Mouse (Mus musculus) midbrain, embryonic 15.5 days (tissue): ENCODE measurements around the gene Mitd1. TPM values are rescaled to one million over a fixed set of nuclear protein-coding genes. Genes with fewer than 3 reads are reported as not detected.
A peak's percentile ranks its signal among the peaks of the same experiment; 100 is the strongest.

ENCODE experiments used
- ATAC-seq: fragments of 200-750 bp; cut with Nextera tagmentation; replicated peaks from 2 replicates; pipeline ENCODE4 v1.8.0; 2017; ENCODE audit warnings: moderate TSS enrichment
- H3K27ac ChIP-seq: fragments of 300-500 bp; sonication (generic); 2 replicates; pipeline ENCODE4 v1.5.1; 2015; ENCODE audit warnings: mild to moderate bottlenecking, inconsistent platforms
- H3K27me3 ChIP-seq: fragments of 300-500 bp; sonication (generic); replicated peaks from 2 replicates; pipeline ENCODE4 v1.6.1; 2015; ENCODE audit warnings: inconsistent platforms
- H3K36me3 ChIP-seq: fragments of 300-500 bp; sonication (generic); replicated peaks from 2 replicates; pipeline ENCODE4 v1.6.1; 2015; ENCODE audit warnings: inconsistent platforms
- H3K4me1 ChIP-seq: fragments of 300-500 bp; sonication (generic); 2 replicates; pipeline ENCODE4 v1.6.1; 2015; ENCODE audit warnings: inconsistent platforms
- H3K4me2 ChIP-seq: fragments of 300-500 bp; sonication (generic); 2 replicates; pipeline ENCODE4 v1.6.1; 2015; ENCODE audit warnings: inconsistent platforms, mild to moderate bottlenecking, moderate library complexity
- H3K4me3 ChIP-seq: fragments of 300-500 bp; sonication (generic); 2 replicates; pipeline ENCODE4 v1.5.1; 2015; ENCODE audit warnings: mild to moderate bottlenecking, inconsistent platforms
- H3K9ac ChIP-seq: fragments of 300-500 bp; sonication (generic); 2 replicates; pipeline ENCODE4 v1.6.1; 2015; ENCODE audit warnings: mild to moderate bottlenecking, inconsistent platforms
- H3K9me3 ChIP-seq: fragments of 300-500 bp; sonication (generic); 2 replicates; pipeline ENCODE4 v1.6.1; 2016; ENCODE audit warnings: inconsistent platforms
- WGBS: fragments of 180-500 bp; shearing (Covaris S2); methylation state at CpG from one replicate; pipeline ENCODE4 v1.1.7; 2015; ENCODE audit warnings: mixed read lengths; 5-methylcytosine and 5-hydroxymethylcytosine counted together
- polyA plus RNA-seq: library from polyadenylated mRNA; unstranded; fragments of >200 nt; fragmentation: Nextera tagmentation; extraction: Ambion mirVana; gene quantifications from 2 replicates; pipeline ENCODE4 v1.2.1, GENCODE M21; 2015

The Mitd1 gene
- polyA plus RNA-seq: 15.6 and 15.9 TPM in 2 replicates

DNA sequence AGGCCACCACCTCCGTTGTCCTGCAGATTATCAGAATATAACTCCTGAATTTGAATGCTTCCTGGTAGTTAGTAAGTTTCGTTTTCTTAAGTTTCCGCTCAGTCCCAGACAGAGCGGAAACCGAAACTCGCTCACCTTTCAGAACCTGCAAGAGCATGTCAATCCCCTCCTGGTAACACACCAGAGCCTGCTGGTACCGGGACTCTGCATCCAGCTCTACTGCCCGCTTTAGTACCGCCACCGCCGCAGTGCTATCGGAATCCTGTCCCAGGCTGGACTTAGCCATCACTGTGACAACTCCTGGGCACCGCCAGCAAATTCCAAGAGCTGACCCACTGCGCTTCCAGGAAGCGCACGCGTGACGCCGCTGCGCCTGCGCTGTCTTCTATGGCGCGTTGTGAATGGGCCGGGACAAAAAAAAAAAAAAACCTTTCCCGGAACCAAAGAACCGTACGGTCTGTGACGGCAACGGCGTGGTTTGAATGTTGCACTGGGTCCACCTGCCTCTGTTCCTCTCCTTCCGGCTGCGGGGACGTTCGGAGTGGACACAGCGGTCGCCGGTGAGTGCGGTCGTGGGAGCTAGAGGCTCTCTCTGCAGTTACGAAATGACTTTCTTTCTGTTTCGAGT lies at the start of gene Mitd1, which contains the start of gene Mrpl30:
Mitd1 (minus strand) TSS at position 387 of the 628 bp plus-strand sequence.
Mrpl30 (plus strand) TSS at position 453 of the 628 bp plus-strand sequence.
- ATAC-seq: peak; percentile 93
- H3K4me1 ChIP-seq: peaks cover 26% of the 10 kb centered on the region
- H3K9me3 ChIP-seq: no peaks in the 10 kb centered on the region
- peak within 1 kb of the TSS; percentile 81 for H3K4me3 ChIP-seq
- peak within 1 kb of the TSS; percentile 86 for H3K4me2 ChIP-seq
- peak within 1 kb of the TSS; percentile 74 for H3K9ac ChIP-seq
- peaks cover 6% of the 10 kb centered on the region; the same call in 1 of the 2 replicates for H3K36me3 ChIP-seq
- under 1% methylated on average over 41 of the region's 41 CpGs for WGBS
- H3K27ac ChIP-seq: peak within 1 kb of the TSS; percentile 80
- no peaks in the 10 kb centered on the region for H3K27me3 ChIP-seq

DNA sequence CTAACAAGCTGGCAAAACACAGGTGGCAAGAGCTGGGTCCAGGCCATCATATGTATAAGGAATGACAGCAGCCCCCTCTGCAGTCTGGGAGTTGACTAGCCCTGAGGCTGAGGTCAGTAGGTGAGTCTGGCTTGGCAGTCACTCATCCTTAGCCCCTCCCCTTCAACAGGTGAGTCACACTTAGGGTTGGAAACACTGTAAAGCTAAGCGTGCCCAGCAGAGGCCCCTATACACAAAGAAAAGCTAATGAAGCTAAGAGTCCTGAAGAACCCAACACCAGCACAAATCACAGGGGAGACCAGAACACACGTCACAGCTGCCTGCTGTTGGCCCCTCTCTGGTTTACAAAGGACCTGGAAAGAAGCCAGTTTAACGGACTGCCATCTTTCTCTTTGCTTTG lies 41.6 kb upstream of the Mitd1 start:
- no peak overlapping the region for H3K4me2 ChIP-seq
- H3K9ac ChIP-seq: no peak overlapping the region
- no peak overlapping the region for H3K4me3 ChIP-seq
- no peaks in the 10 kb centered on the region for H3K4me1 ChIP-seq
- no peak overlapping the region for H3K27ac ChIP-seq
- H3K36me3 ChIP-seq: no peaks in the 10 kb centered on the region
- no peak for ATAC-seq
- WGBS: 17% methylated on average over 3 of the region's 3 CpGs
- no peaks in the 10 kb centered on the region for H3K27me3 ChIP-seq
- no peaks in the 10 kb centered on the region for H3K9me3 ChIP-seq

DNA sequence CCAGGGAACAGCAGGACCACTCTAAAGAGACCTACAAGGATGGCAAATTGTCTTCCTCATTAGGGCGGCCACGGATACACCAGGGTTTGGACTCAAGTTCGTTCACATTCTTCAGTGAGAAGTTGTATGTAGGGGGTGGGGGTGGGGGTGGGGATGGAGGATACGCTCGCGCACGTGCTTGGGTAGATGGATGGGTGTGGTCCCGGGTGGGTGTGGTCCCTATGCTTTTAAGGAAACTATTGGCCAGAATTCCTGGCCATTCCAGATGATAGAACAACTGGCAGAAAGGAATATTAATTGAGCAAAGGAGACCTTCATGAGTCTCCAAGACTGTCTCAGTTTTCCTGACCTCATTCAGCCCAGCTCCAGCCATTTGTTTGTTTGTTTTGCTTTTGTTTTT lies 35.8 kb upstream of the Mitd1 start:
- 84% methylated on average over 8 of the region's 8 CpGs for WGBS
- Histone ChIP-seq H3K27ac (no peak overlapping the region), H3K9ac (no peak overlapping the region), H3K4me3 (no peak overlapping the region), H3K9me3 (no peaks in the 10 kb centered on the region), H3K4me1 (no peaks in the 10 kb centered on the region), H3K36me3 (no peaks in the 10 kb centered on the region), H3K4me2 (no peak overlapping the region), H3K27me3 (no peaks in the 10 kb centered on the region)
- ATAC-seq: no peak

DNA sequence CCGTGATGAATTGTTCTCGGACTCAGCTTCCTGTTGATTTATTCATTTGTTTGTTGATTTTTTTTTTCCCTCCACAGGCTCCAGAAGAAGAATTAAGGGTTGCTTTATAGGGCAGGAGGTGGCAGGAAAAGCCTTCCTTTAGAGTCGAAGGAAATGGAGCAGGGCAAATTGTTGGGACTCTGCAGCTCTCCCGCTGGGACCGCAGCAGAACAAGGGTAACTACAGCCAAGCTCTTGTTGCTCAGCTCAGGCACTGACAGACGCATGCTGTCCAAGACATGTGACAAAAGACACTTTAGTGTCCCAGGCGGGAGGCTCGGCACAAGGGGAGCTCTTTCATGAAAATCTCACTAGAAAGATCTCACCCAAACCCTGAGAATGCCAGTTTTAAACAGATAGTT lies 32.3 kb upstream of the Mitd1 start:
- 61% methylated on average over 8 of the region's 8 CpGs for WGBS
- Histone ChIP-seq H3K27ac (no peak overlapping the region), H3K9ac (no peak overlapping the region), H3K27me3 (no peaks in the 10 kb centered on the region), H3K4me2 (no peak overlapping the region), H3K4me1 (no peaks in the 10 kb centered on the region), H3K36me3 (no peaks in the 10 kb centered on the region), H3K4me3 (no peak overlapping the region), H3K9me3 (no peaks in the 10 kb centered on the region)
- ATAC-seq: no peak

DNA sequence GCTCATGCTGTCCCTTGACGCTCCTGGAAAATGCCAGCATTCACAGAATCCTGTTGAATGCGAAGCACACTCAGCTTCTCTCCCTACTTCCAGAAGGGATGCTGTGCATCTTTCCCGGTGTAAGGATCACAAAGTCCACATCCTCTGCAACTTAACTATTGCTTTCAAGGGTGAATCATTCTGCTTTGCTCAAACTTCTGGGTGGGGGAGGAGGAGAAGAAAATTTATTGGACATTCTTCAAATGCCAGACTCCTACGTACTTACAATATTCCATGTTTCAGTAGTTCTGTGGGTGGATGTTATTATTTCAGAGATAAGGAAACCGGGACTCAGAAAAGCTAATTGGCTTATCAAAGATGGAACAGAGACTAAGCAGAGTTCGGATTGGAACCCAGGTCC lies 27.9 kb upstream of the Mitd1 start:
- Histone ChIP-seq H3K9me3 (no peaks in the 10 kb centered on the region), H3K27ac (no peak overlapping the region), H3K27me3 (no peaks in the 10 kb centered on the region), H3K9ac (no peak overlapping the region), H3K4me2 (no peak overlapping the region), H3K36me3 (no peaks in the 10 kb centered on the region), H3K4me1 (no peaks in the 10 kb centered on the region), H3K4me3 (no peak overlapping the region)
- WGBS: 81% methylated on average over 6 of the region's 6 CpGs
- ATAC-seq: no peak

DNA sequence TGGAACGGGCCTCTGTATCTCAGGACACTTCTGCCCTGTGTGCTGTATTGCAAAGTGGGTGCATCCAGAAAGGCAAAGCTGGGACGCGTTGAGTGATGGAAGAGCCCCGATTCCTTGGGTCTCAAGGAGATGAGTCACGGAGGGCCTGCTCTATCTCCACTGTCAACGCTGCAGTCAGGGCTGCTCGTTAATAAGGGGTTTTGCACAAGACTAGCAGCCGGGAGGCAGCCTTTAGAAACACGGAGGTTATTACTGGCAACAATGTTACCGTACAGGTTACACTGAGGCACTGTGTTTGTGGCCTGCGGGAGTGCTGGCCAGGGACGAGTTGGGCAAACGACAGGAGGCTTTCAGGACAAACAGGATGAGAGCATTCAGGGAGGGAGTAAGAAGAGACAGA lies 27.5 kb upstream of the Mitd1 start:
- ATAC-seq: no peak
- no peak overlapping the region for H3K4me2 ChIP-seq
- H3K27me3 ChIP-seq: no peaks in the 10 kb centered on the region
- no peak overlapping the region for H3K9ac ChIP-seq
- WGBS: 79% methylated on average over 13 of the region's 13 CpGs
- H3K4me3 ChIP-seq: no peak overlapping the region
- no peaks in the 10 kb centered on the region for H3K9me3 ChIP-seq
- no peak overlapping the region for H3K27ac ChIP-seq
- no peaks in the 10 kb centered on the region for H3K36me3 ChIP-seq
- no peaks in the 10 kb centered on the region for H3K4me1 ChIP-seq

DNA sequence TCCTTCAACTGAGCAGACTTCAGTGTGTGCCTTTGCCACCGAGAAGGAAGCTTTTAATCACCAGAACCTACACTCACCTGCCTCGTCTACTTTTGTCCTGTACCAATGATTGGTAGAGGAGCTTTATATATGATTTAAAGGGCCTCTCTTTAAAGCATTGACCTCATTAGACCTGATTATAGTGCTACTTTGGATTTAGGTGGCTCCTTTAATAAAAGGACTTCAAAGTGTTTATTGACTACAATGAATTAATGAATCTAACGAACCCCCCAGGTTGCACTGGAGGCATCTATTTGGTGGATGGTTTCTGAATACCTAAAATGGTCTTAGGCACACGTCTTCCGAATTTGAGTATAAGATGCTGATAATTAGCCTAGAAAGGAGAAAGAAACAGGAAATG lies 26.2 kb upstream of the Mitd1 start, which contains the start of gene Lyg2:
Lyg2 (minus strand) TSS at position 101 of the 400 bp plus-strand sequence.
- Histone ChIP-seq H3K9ac (no peak within 1 kb of the TSS), H3K27me3 (no peaks in the 10 kb centered on the region), H3K9me3 (no peaks in the 10 kb centered on the region), H3K4me3 (no peak within 1 kb of the TSS), H3K36me3 (no peaks in the 10 kb centered on the region), H3K27ac (no peak within 1 kb of the TSS), H3K4me1 (no peaks in the 10 kb centered on the region), H3K4me2 (no peak within 1 kb of the TSS)
- 74% methylated on average over 5 of the region's 5 CpGs for WGBS
- ATAC-seq: no peak

DNA sequence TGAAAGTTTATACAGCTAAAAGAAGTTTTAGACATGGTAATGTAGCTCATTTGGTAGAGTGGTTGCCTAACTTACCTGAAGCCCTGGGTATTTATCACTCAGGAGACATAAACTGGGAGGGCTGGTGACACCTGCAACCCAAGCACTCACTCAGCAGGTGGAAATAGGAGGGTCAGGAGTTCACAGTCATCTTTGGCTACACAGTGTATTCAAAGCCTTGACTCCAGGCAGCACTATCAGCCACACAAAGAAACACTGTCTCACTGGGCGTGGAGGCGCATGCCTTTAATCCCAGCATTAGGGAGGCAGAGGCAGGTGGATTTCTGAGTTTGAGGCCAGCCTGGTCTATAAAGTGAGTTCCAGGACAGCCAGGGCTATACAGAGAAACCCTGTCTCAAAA lies 22.5 kb upstream of the Mitd1 start:
- no peak for ATAC-seq
- Histone ChIP-seq H3K4me1 (no peaks in the 10 kb centered on the region), H3K9ac (no peak overlapping the region), H3K9me3 (no peaks in the 10 kb centered on the region), H3K27me3 (no peaks in the 10 kb centered on the region), H3K4me3 (no peak overlapping the region), H3K27ac (no peak overlapping the region), H3K4me2 (no peak overlapping the region), H3K36me3 (no peaks in the 10 kb centered on the region)
- WGBS: 77% methylated on average over 2 of the region's 2 CpGs

DNA sequence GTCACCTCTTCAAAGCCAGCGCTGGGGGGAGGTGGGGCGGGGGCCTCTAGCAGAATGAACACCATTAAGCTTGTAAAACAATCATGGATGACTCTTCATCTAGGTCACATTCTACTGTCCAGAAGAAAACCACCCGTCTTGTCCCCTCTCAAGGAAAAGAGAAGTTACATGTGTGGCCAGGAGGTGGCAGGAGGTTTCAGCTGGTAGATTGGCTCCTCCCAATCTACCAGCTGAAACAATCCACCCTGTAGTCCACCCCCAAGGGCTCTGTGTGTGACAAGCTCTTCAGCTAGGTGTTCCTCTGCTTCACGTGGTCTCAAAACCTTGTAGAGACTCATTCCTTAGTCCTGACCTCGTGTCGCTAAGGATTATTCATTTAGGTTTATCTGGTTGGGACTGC lies 13.0 kb upstream of the Mitd1 start:
- Histone ChIP-seq H3K9ac (no peak overlapping the region), H3K36me3 (peaks cover 8% of the 10 kb centered on the region), H3K4me1 (no peaks in the 10 kb centered on the region), H3K27ac (no peak overlapping the region), H3K4me2 (no peak overlapping the region), H3K4me3 (no peak overlapping the region), H3K27me3 (no peaks in the 10 kb centered on the region), H3K9me3 (no peaks in the 10 kb centered on the region)
- no peak for ATAC-seq
- 46% methylated on average over 6 of the region's 6 CpGs for WGBS

DNA sequence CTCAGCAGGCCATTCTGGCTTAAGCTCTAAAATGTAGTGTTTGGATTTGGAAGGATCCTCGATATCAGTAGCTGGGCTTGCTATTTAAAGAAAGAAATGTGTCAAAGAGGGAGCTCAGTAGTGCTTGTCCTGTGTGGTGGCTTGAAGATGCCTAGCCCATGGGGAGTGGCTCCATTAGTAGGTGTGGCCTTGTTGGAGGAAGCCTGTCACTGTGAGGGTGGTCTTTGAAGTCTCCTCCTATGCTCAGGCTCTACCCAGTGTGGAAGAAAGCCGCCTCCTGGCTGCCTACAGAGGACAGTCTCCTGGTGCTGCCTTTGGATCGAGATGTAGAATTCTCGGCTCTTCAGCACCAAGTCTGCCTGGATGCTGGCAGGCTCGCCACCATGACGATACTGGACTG lies 10.1 kb upstream of the Mitd1 start:
- Histone ChIP-seq H3K4me1 (no peaks in the 10 kb centered on the region), H3K36me3 (peaks cover 35% of the 10 kb centered on the region), H3K27ac (no peak overlapping the region), H3K9me3 (no peaks in the 10 kb centered on the region), H3K4me2 (no peak overlapping the region), H3K4me3 (no peak overlapping the region), H3K9ac (no peak overlapping the region), H3K27me3 (no peaks in the 10 kb centered on the region)
- WGBS: 65% methylated on average over 6 of the region's 6 CpGs
- ATAC-seq: no peak

DNA sequence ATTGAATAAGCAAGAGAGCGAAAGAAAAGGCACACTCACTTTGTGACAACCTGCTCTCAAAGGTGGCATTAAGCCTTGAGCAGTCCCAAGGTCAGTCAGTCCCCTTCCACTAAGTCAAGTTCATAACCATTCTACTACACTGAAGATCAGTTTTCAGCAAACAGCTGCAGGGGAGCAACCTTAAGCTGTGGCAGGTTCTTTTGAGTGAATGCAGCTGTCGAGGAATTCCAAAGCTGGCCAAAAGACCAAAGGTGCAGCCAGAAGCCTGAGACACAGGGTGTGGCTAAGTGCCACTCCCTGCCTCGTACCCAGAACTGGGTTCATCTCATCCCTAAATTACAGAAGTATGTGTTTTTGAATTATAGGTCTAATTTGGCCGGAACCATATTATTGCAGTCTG lies 9.6 kb upstream of the Mitd1 start:
- no peaks in the 10 kb centered on the region for H3K4me1 ChIP-seq
- no peaks in the 10 kb centered on the region for H3K9me3 ChIP-seq
- WGBS: 82% methylated on average over 4 of the region's 4 CpGs
- H3K4me3 ChIP-seq: no peak overlapping the region
- peaks cover 38% of the 10 kb centered on the region for H3K36me3 ChIP-seq
- H3K4me2 ChIP-seq: no peak overlapping the region
- H3K27me3 ChIP-seq: no peaks in the 10 kb centered on the region
- H3K27ac ChIP-seq: no peak overlapping the region
- no peak for ATAC-seq
- no peak overlapping the region for H3K9ac ChIP-seq

DNA sequence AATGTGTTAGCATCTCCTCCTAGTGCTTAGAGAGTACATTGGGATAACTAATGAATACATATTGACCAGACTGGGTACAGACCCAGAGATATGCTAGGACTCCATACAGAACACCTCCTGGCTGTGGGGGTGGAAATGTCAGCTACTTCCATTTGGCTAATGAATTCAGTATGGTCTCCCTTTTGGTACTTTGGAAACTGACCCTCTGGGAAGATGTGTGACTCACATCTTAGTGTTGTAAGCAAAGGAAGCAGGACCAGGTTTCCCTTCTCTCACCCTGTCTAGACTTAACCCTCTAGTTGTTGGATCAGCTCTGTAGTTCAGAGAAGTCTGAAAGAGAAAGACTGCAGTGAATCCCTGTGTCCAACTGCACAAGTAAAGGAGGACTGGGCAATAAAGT lies 4.4 kb upstream of the Mitd1 start:
- peaks cover 41% of the 10 kb centered on the region for H3K36me3 ChIP-seq
- no peak overlapping the region for H3K27ac ChIP-seq
- no peak overlapping the region for H3K4me3 ChIP-seq
- H3K9ac ChIP-seq: no peak overlapping the region
- no peaks in the 10 kb centered on the region for H3K9me3 ChIP-seq
- peaks cover 19% of the 10 kb centered on the region for H3K4me1 ChIP-seq
- ATAC-seq: no peak
- no peak overlapping the region for H3K4me2 ChIP-seq
- H3K27me3 ChIP-seq: no peaks in the 10 kb centered on the region

DNA sequence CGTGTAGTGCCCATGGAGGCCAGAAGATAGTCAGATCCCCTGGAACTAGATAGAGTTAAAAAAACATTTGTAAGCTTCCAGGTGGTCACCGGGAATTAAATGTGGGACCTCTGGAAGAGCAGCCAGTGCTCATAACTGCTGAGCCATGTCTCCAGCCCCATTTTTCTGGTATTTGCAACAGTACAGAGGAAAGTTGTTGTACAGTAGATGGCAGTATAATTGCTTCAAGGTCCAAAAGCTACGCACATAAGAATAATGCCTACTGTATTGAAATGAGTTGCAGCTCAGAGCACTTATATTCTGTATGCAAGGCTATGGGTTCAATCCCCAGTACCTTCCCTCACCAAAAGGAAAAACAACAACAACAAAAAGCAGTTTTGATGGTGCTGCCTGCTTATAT lies 1.2 kb upstream of the Mitd1 start:
- no peak for ATAC-seq
- 70% methylated on average over 3 of the region's 3 CpGs for WGBS
- H3K4me2 ChIP-seq: peak overlapping the region; percentile 86
- no peak overlapping the region for H3K9ac ChIP-seq
- H3K27ac ChIP-seq: no peak overlapping the region
- no peaks in the 10 kb centered on the region for H3K27me3 ChIP-seq
- H3K4me3 ChIP-seq: peak overlapping the region; percentile 81
- H3K36me3 ChIP-seq: peaks cover 17% of the 10 kb centered on the region
- peaks cover 26% of the 10 kb centered on the region for H3K4me1 ChIP-seq
- H3K9me3 ChIP-seq: no peaks in the 10 kb centered on the region
